Mouse (Mus musculus) lung, adult 2 months (tissue): ENCODE results near the gene Pi4ka.

Experiments used
- CTCF ChIP-seq: fragments of 200-500 bp; IDR thresholded peaks from 2 replicates; pipeline ENCODE4 v1.5.1; 2011; ENCODE audit warnings: mild to moderate bottlenecking, low read length, control low read depth; ENCODE audit not compliant: insufficient read depth
- POLR2A ChIP-seq: fragments of 200-500 bp; IDR thresholded peaks from 2 replicates; pipeline ENCODE4 v1.6.1; 2011; ENCODE audit warnings: low read depth, mild to moderate bottlenecking, control low read depth, low read length, borderline replicate concordance; ENCODE audit errors: extremely low read depth

- no peak for TF ChIP-seq CTCF
- no peak for TF ChIP-seq POLR2A
Measured at GRCm38 (mm10) chr16:17345813-17346155, 60.3 kb downstream of the Pi4ka start.
